Mouse (Mus musculus): ENCODE measurements around the gene Traf4. TPM values are rescaled to one million over a fixed set of nuclear protein-coding genes. Genes with fewer than 3 reads are reported as not detected.

The Traf4 gene
- total RNA-seq, 2 experiments from 2014 or later: 10.5 to 10.6 TPM

DNA sequence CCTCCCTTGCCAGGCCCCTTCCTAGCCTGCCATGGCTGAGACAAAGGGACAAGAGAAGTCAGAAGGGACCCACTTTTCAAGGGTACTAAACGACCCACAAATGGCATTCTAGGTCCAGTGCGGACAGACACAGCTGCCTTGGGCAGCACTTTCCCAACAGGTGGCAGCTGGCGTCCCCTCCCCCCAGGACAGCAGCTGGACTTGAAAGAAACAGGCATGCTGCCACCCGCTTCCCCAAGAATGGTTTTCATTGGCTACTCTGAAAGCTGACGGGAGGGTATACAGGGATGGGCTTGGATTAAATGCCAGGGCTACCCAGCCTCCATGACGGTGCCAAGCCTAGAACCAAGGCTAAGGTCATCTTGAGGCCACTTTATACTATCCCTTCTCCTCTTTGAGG, 2.9 kb downstream of the Traf4 start:
- intact Hi-C loops (cut with DNase I): loop anchor here (5.0 kb wide), 1 partner anchor 65 kb away; no protein-coding TSS in a partner anchor
- TF ChIP-seq CTCF (IDR thresholded peaks at IDR 0.05): no peak
- Histone ChIP-seq H3K4me3 (no peak overlapping the region), H3K27ac (no peak overlapping the region)
- DNase-seq (ENCODE audit: extremely low spot score in 1 of 2, low spot score in 2 of 2): no peak

- no peak overlapping the region for H3K27ac ChIP-seq
- intact Hi-C loops (cut with DNase I): loop anchor here (5.0 kb wide), 1 partner anchor 65 kb away; no protein-coding TSS in a partner anchor
- no peak for DNase-seq (ENCODE audit: extremely low spot score in 1 of 2, low spot score in 2 of 2)
- no peak for TF ChIP-seq CTCF (IDR thresholded peaks at IDR 0.05)
- H3K4me3 ChIP-seq: no peak overlapping the region
These were observed 3.4 kb downstream of the Traf4 start for GRCm38 (mm10) chr11:78161968-78162367.

DNA sequence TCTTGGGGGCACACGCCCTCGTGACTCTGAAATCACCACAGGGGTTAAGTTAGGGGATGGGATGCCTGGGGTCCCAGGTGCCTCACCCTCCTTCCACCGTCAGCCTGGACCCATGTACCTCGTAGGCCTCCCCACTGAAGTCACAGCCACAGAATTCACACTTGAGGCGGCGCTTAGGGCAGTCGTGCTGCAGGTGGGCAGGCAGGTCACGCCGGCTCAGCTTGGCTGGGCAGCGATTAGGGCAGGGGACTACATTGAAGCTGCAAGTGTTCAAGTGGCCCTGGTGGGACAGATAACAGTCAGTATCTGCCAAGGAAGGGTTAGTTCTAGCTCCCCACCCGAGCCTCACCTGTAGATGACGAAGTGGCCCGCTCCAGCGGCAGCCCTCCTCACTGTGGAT, 4.2 kb downstream of the Traf4 start:
- Histone ChIP-seq H3K4me3 (no peak overlapping the region), H3K27ac (no peak overlapping the region)
- no peak for TF ChIP-seq CTCF (IDR thresholded peaks at IDR 0.05)
- DNase-seq (ENCODE audit: extremely low spot score in 1 of 2, low spot score in 2 of 2): no peak
- intact Hi-C loops (cut with DNase I): loop anchor here (5.0 kb wide), 1 partner anchor 64 kb away; no protein-coding TSS in a partner anchor

- no peak for TF ChIP-seq CTCF (IDR thresholded peaks at IDR 0.05)
- no peak overlapping the region for H3K27ac ChIP-seq
- no peak for DNase-seq (ENCODE audit: extremely low spot score in 1 of 2, low spot score in 2 of 2)
- no peak overlapping the region for H3K4me3 ChIP-seq
- intact Hi-C loops (cut with DNase I): loop anchor here (5.0 kb wide), 1 partner anchor 63 kb away; no protein-coding TSS in a partner anchor
These were observed 4.7 kb downstream of the Traf4 start for GRCm38 (mm10) chr11:78160675-78161074.

DNA sequence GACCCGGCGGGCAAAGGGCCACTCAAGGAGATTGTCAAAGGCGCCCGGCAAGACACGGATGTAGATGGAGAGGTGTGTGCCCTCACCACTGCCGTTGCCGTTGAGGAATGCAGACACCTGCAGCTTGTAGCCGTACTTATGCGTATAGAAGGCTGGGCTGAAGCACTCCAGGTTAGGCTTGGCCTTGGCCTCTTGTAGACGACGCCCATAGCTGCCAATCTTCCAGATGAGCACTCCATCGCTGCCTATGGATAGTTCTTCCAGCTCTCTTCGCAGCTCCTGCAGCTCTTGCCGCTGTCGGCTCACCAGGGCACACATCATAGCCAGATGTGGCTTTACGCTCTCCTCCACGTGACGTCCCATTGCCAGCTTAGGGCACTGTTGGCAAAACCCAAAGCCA, 5.2 kb downstream of the Traf4 start:
- Histone ChIP-seq H3K4me3 (no peak overlapping the region), H3K27ac (no peak overlapping the region)
- TF ChIP-seq CTCF (IDR thresholded peaks at IDR 0.05): no peak
- no peak for DNase-seq (ENCODE audit: extremely low spot score in 1 of 2, low spot score in 2 of 2)
- intact Hi-C loops (cut with DNase I): loop anchor here (5.0 kb wide), 1 partner anchor 63 kb away; no protein-coding TSS in a partner anchor

GRCm38 (mm10) chr11:78159557-78159956, 5.8 kb downstream of the Traf4 start:
- intact Hi-C loops (cut with DNase I): loop anchor here (2.0 kb wide), 1 partner anchor 17 kb away; the partner anchor contains the start of genes Nek8 and Tlcd1
- H3K4me3 ChIP-seq: no peak overlapping the region
- H3K27ac ChIP-seq: no peak overlapping the region
- no peak for DNase-seq (ENCODE audit: extremely low spot score in 1 of 2, low spot score in 2 of 2)
- no peak for TF ChIP-seq CTCF (IDR thresholded peaks at IDR 0.05)

GRCm38 (mm10) chr11:78159096-78159495, 6.3 kb downstream of the Traf4 start:
- intact Hi-C loops (cut with DNase I): loop anchor here (2.0 kb wide), 1 partner anchor 18 kb away; the partner anchor contains the start of genes Nek8 and Tlcd1
- peak; percentile 99 for TF ChIP-seq CTCF (IDR thresholded peaks at IDR 0.05)
- Histone ChIP-seq H3K4me3 (no peak overlapping the region), H3K27ac (no peak overlapping the region)
- DNase-seq (ENCODE audit: extremely low spot score in 1 of 2, low spot score in 2 of 2): peak; percentile 65 to 79

DNA sequence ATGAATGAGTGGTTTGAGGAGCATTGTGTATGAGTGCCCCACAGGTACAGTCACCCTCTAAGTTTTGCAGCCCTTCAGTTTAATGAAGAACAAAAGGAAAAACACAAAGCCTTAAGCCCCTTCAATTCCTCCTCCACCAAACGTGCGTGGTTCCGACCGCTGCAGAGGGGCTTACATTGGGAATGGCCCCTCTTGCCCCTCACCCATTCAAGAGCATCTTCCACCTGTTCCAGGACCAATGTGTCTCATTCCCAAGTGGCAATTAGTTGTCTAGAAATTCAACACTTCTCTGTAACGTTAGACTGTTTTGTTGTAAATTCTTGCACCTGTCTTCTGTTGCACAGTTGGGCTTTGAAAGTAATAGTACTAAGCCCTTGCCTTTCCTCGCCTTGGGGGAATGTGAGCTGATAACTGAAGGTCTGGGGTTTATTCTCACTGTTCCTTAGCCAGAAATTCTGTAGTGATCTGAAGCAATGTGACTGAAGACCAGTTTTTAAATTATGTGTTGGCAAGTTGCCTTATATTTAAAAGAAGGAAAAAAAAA, 9.2 kb downstream of the Traf4 start:
- Histone ChIP-seq H3K4me3 (no peak overlapping the region), H3K27ac (no peak overlapping the region)
- no peak for TF ChIP-seq CTCF (IDR thresholded peaks at IDR 0.05)
- DNase-seq (ENCODE audit: extremely low spot score in 1 of 2, low spot score in 2 of 2): no peak
- intact Hi-C loops (cut with DNase I): no loop called here

- TF ChIP-seq CTCF (IDR thresholded peaks at IDR 0.05): no peak
- no peak for DNase-seq (ENCODE audit: extremely low spot score in 1 of 2, low spot score in 2 of 2)
- Histone ChIP-seq H3K4me3 (no peak overlapping the region), H3K27ac (no peak overlapping the region)
- intact Hi-C loops (cut with DNase I): no loop called here
These were observed 9.7 kb downstream of the Traf4 start for GRCm38 (mm10) chr11:78155674-78156073.

- intact Hi-C loops (cut with DNase I): loop anchor here (5.0 kb wide), 1 partner anchor 71 kb away; the partner anchor contains the start of gene Eral1
- Histone ChIP-seq H3K4me3 (no peak overlapping the region), H3K27ac (peak overlapping the region; percentile 29)
- TF ChIP-seq CTCF (IDR thresholded peaks at IDR 0.05): no peak
- no peak for DNase-seq (ENCODE audit: extremely low spot score in 1 of 2, low spot score in 2 of 2)
These were observed 11.6 kb downstream of the Traf4 start for GRCm38 (mm10) chr11:78153778-78154177.

DNA sequence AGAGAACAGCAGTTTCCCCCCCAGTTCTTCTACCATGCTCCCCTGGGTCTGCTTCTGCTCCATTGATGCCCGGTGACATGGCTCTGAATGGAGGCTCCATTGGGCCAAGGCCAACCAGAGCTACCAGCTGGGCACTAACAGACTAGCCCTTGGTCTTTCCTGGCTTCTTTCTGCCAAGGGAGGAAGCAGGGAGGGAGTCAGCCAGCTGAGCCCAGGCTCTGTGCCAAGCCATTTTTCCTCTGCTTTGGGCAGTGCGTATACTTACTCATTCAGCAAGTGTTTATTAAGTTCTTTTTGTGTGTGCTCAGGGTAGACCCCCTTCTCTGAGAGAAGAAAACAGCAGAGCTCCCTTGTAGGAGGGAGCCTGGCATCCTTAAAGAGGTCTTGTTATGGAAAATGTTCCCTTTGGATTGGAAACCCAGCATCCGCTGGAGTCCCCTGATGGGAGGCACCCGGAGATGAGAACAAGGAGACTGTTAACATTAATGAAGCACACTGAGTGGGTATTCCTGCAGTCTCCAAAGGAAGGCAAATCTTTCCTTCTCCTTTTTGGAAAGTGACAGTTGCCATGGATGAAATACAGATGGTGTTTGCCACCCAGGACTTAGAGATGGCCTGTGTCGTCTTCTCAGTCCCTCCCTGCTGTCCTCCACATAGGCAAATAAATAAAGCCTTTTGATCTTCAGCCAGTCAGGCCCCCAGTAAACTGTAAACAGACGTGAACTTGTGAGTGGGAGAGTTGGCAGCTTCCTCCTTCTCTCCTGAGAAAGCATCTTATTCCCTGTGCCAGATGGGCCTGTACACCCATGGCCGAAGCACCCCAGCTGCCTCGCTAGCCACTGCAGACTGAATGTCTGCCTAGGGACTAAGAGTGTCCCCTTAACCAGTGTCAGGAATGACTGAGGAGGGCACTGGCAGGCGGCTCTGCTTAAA, 12.8 kb downstream of the Traf4 start:
- no peak overlapping the region for H3K4me3 ChIP-seq
- no peak for TF ChIP-seq CTCF (IDR thresholded peaks at IDR 0.05)
- DNase-seq (ENCODE audit: extremely low spot score in 1 of 2, low spot score in 2 of 2): peak; percentile 65 to 73
- intact Hi-C loops (cut with DNase I): loop anchor here (5.0 kb wide), 1 partner anchor 70 kb away; the partner anchor contains the start of gene Eral1
- H3K27ac ChIP-seq: peak overlapping the region; percentile 29

- H3K27ac ChIP-seq: no peak overlapping the region
- intact Hi-C loops (cut with DNase I): loop anchor here (5.0 kb wide), 1 partner anchor 69 kb away; the partner anchor contains the start of gene Eral1
- TF ChIP-seq CTCF (IDR thresholded peaks at IDR 0.05): peak; percentile 49
- no peak overlapping the region for H3K4me3 ChIP-seq
- DNase-seq (ENCODE audit: extremely low spot score in 1 of 2, low spot score in 2 of 2): no peak
These were observed 14.2 kb downstream of the Traf4 start for GRCm38 (mm10) chr11:78151161-78151560.
